Mouse (Mus musculus): ENCODE measurements at regions not wholly inside any gene's neighbourhood (a gene's known extent, or its start where the extent isn't known, plus 50 kb on each side); places are given as distances from the start of the nearest gene placed in this dataset.

DNA sequence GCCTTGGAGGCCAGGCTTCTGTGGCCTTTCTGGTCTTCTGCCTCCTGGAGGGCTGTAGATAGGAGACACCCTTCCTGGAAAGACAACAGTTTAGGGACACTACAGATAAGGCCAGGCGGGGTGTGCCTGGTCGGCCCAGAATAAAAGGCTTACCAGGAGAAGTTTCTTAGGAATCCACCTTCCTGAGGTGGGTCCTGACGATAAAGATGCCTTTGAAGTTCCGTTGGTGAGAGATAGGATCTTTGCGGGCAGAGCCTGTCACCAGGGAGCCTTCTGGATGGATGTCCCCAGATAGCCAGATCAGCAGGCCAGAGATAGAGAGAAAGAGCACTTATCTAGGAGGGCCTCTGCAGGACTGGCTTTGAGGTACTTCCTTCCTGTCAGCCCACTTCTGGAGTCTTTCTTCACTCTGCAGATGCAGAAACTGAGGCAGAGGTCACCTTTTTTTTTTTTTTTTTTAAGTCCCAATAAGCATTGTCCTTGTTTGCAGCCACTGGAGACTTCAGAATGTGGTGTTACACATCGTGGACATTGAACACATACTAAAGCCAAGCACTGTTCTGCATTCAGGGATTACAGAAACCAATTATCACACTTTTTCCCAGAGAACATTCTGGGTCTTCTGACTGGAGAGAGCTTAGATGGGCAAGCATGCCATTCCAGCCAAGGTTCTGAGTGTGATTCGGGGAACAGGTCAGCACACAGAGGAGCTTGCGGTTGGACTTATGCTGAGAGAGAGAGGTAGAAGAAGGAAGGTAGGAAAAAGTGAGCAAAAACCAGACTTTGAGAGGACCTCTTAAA is 1236.3 kb upstream of the A1bg start:
- no peak for DNase-seq (ENCODE audit: extremely low spot score in 1 of 2, low spot score in 1 of 2)

DNA sequence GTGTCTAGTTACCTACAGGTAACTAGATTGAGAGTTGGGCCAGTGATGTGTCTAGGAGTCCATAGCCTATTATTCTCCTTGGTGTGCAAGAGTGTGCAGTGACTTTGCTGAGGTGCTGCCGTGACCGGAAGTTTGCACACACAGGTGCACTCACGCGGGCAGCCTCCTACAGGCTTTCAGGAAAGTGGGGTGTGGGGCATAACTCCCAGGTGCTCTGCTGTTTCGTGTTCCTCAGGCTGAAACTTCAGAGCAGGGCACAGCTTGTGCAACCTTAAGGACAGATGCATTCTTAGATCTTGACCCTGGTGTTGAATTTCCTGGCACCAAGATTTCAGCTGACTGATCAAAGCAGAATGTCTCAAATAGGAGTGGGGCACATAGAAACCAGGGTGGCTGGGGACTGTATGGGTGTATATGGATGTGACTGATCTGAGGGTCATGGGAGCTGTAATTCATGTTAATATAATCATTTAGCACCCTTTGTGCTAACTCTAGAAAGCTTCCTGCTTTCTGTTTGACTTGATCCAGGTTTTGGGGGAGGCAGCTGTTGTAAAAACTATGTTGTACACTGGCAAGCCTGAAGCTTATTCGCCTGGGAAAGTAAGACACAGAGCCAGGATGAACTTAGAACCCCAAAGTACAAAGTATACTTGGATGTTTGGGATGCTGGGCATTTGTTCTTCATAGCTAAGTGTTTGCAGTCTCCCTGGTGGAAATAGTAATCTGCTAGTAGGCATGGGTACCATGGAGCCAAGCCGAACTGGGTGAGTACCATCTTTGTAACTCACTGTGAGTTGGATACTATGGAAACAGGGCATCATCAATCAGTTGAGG is 1234.6 kb upstream of the A1bg start:
- no peak for DNase-seq (ENCODE audit: extremely low spot score in 1 of 2, low spot score in 1 of 2)

- DNase-seq (ENCODE audit: extremely low spot score in 1 of 2, low spot score in 1 of 2) = no peak
Measured at GRCm38 (mm10) chr15:62153222-62153621, 1230.4 kb upstream of the A1bg start.

DNA sequence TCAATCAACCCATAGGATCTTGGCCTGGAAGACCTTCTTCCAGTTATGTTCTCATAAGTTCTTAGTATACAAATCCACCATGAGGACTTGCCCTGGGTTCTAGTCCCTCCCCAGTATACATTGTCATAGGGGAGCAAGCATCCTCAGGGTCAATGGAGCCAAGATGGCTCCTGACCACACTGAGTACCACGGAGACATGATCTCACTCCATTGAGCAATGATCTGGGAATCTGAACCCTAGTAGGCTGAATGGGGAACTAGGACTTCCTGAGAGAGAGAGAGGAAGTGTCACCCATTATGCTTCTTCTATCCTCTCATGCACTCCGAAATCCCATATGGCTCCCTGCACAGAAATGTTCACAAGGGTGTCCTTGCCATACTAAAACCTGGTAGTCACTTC is 1229.3 kb upstream of the A1bg start:
- no peak for DNase-seq (ENCODE audit: extremely low spot score in 1 of 2, low spot score in 1 of 2)

DNA sequence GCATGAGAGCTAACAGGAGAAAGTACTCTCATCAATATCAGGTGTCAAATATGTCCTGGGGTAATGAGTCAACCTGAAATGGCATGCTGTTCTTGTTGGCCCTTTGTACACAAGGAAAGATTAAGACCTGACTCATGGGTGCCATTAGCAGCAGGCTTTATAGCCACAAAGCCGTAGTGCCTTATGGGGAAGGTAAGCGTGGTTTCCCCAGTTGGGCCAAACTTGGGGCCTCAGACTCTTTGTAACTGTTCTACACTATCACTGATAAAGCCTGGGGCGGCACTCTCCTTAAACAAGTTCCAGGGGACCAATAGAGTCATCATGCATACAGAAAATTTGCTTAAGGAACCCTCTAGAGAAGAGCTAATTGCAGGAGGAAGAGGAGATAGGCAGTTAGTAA is 1228.9 kb upstream of the A1bg start:
- DNase-seq (ENCODE audit: extremely low spot score in 1 of 2, low spot score in 1 of 2) = no peak

GRCm38 (mm10) chr15:62150296-62150695 is 1227.5 kb upstream of the A1bg start:
- no peak for DNase-seq (ENCODE audit: extremely low spot score in 1 of 2, low spot score in 1 of 2)

DNA sequence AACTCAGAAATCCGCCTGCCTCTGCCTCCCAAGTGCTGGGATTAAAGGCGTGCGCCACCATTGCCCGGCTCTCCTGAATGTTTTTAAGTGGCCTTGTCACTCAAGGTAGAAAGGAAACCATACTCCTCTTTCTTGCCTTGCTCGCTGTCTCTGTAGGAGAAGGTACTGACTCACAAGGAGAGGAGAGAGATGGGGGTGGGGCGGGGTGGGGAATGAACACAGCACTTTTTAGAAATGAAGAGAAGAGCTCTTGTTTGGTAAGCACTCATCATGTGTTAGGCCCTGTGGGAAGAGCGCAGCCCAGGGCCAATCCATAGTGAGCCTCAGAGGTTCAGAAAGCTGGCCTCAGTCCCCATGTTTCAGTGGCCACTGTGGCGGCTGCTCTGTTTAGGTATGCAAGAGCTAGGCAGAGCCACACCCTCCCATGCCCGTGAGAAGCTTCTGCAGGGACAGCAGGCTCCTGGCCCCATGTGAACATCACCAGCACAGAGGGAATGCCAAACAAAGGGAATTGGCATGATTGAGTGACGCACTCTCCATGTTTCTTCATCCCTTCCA is 1225.9 kb upstream of the A1bg start:
- no peak for DNase-seq (ENCODE audit: extremely low spot score in 1 of 2, low spot score in 1 of 2)

- DNase-seq (ENCODE audit: extremely low spot score in 1 of 2, low spot score in 1 of 2) = no peak
Measured at GRCm38 (mm10) chr15:62147343-62147953, 1224.6 kb upstream of the A1bg start.

GRCm38 (mm10) chr15:62145643-62146285 is 1223.0 kb upstream of the A1bg start:
- no peak for DNase-seq (ENCODE audit: extremely low spot score in 1 of 2, low spot score in 1 of 2)

DNA sequence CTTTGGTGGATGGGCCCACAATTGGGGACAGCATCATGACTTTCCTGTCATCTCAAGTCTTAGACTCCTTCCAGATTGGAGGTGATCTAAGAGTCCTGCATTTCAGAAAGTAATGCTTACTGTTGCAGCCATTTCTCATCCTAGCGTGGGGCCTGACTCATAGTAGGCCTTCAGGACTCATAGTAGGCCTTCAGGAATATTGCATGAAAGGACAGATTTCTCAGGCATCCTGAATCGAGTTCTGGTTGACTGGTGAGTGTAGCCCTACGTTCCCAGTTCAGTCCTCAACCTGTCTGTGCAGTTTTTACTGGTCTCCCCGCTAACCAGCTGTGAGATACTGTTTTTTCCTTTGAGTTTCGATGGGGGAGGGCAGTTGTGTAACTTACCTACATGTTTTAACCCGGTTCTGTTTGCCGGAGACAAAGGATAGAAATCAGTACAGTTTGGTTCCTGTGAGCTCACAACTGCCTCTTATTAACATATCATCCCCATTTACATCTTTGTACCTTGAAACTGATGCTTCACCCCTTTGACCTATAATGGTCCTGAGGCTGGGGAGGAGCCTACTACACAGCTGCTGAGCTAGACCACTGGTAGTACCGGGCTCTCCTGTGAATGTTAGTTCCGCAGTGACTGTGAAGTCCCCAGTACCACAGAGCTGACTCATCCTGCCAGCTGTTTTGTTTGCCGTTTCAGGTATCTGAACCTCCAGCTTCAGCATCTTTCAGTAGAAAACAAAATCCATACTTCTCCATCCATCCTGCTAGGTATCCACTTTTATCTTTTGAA is 1222.2 kb upstream of the A1bg start:
- DNase-seq (ENCODE audit: extremely low spot score in 1 of 2, low spot score in 1 of 2) = no peak

- no peak for DNase-seq (ENCODE audit: extremely low spot score in 1 of 2, low spot score in 1 of 2)
Measured at GRCm38 (mm10) chr15:62139859-62140258, 1217.0 kb upstream of the A1bg start.

DNA sequence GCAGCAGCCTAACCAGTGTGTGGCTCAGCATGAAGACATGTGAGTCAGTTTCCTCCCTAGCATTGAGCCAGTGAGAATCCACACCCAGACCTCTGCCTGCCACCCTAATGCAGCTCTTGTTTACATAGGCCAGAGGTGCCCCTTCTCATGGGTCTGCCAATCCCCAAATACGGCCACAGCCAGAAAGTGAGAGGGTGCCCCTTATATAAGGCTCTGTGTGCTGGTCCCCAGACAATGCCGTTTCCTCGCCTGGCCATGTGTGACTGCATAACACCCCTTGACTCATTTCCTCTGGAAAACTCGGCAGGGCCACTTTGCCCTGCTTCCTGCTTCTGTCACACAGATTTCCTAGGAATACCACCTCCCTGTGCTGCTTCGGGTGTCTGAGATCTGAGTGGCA is 1216.4 kb upstream of the A1bg start:
- DNase-seq (ENCODE audit: extremely low spot score in 1 of 2, low spot score in 1 of 2) = no peak

GRCm38 (mm10) chr15:62138701-62139100 is 1215.9 kb upstream of the A1bg start:
- DNase-seq (ENCODE audit: extremely low spot score in 1 of 2, low spot score in 1 of 2) = no peak

DNA sequence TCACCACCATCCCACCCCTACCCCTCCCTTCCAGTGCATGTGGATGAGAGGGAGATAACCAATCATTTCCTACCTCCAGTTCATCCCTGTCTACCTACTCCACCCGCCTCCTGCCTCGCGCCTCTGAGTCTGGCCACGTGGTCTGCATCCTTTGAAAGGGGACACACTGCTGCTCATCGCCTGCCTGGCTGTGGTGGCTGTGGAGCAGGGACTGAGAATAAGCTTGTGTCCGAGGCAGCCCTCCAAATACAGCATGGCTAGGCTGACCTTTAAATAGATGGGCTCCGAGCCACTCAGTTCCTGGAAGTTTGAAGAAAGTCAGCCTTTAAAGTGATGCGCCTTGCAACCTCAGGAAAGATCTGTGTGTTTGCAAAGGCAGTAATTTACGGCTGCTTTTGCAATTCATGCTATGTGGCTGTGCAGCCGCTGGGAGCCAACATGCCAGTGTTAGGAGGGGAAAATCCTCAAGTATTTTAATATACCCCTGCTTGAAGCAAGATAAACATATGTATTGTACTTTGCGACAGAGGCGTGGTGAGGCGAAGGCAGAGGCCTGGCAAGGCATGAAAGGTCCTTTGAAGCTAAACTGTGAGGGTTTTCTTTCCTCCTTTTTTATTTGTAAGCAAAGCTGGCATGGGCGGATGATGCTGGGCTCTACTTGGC is 1214.3 kb upstream of the A1bg start:
- DNase-seq (ENCODE audit: extremely low spot score in 1 of 2, low spot score in 1 of 2) = peak in 1 of 2 experiments; percentile 16

DNA sequence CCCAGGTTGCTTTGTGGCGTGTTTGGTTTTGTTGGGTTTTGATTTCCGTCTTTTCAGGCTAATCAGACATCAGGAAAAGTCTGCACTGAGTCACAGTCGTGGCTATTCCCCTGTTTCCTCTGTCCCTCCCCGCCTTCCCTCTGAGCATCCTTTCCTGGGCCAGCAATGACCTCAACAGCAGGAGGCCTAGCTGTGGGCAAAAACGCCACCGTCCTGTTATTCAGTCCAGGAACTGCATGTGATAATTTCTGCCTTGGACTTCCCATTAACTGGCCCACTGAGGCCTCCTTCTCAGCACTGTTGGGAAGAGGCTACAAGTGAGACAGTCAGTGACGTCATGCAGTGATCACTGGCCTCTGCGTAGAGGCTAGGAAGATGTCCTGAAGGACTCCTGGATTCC is 1212.0 kb upstream of the A1bg start:
- DNase-seq (ENCODE audit: extremely low spot score in 1 of 2, low spot score in 1 of 2) = no peak

GRCm38 (mm10) chr15:62134308-62134707 is 1211.5 kb upstream of the A1bg start:
- no peak for DNase-seq (ENCODE audit: extremely low spot score in 1 of 2, low spot score in 1 of 2)

GRCm38 (mm10) chr15:62132895-62133294 is 1210.1 kb upstream of the A1bg start:
- DNase-seq (ENCODE audit: extremely low spot score in 1 of 2, low spot score in 1 of 2) = no peak

GRCm38 (mm10) chr15:62131686-62132085 is 1208.9 kb upstream of the A1bg start:
- no peak for DNase-seq (ENCODE audit: extremely low spot score in 1 of 2, low spot score in 1 of 2)

GRCm38 (mm10) chr15:62130530-62130929 is 1207.7 kb upstream of the A1bg start:
- DNase-seq (ENCODE audit: extremely low spot score in 1 of 2, low spot score in 1 of 2) = no peak
